Mouse (Mus musculus): Measurements from ENCODE around the gene Ear10.
"Not testable (repeated sequence)": the region's sequence is repeated elsewhere in the genome, so short reads cannot be mapped to it uniquely, and the experiment has no call there.

DNA sequence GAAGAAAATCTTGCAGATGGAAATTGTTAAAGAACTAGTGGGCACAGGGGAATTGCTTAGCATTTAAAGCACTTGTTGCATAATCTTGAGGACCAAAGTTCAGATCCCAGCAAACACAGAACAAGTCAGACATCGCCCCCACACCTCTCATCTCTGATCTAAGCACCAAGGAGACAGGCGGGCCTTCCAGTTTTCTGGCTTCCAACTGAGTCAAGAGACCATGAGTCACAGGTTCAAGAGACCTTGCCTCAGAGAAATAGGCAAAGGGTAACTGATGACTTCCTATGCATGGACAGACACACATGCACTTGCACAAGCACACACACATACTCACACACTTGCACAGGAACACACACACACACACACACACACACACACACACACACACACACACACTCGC is 24.8 kb downstream of the Ear10 start:
- not testable (repeated sequence) for TF ChIP-seq POLR2A (IDR thresholded peaks at IDR 0.05; ENCODE audit: borderline replicate concordance, insufficient read depth, low read length); CTCF (IDR thresholded peaks at IDR 0.05; ENCODE audit: borderline replicate concordance, insufficient read depth, low read depth, low read length)
